Mouse (Mus musculus): ENCODE results near the gene Galnt9. TPM values are rescaled to one million over a fixed set of nuclear protein-coding genes. Genes with fewer than 3 reads are reported as not detected.

The Galnt9 gene
- polyA plus RNA-seq, 1 experiment: 1.3 TPM

DNA sequence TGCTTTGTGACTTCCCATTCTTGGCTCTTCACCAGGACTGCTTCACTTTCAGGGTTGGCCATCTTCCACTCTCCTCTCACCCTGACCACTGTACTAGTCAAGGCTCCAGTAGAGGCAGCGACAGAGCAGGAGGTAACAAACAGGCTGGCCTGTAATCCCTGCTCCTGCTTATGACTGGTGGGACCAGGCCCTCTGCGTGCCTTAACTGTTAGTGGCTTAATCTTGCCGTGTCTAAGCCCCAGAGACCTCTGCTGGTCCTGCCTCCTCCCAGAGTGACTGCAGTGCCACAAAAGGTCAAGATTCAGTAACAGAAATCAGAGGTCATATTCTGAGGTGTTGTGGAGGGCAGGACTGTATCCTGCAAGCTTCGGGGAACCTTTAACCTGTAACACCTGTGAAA, 13.1 kb upstream of the Galnt9 start:
- no peak overlapping the region for H3K4me3 ChIP-seq (ENCODE audit: extremely low read depth, insufficient read depth, insufficient read length)
- DNase-seq (ENCODE audit: low read depth in 1 of 2, low spot score in 2 of 2): no peak
- no peaks in the 10 kb centered on the region for H3K27me3 ChIP-seq (ENCODE audit: control insufficient read depth, insufficient read depth, low read length)
- TF ChIP-seq CTCF (IDR thresholded peaks at IDR 0.05; ENCODE audit: extremely low read depth, insufficient read depth, insufficient read length, insufficient replicate concordance) (no peak), POLR2A (IDR thresholded peaks at IDR 0.05; ENCODE audit: low read depth, low read length) (no peak)
- H3K36me3 ChIP-seq (ENCODE audit: control insufficient read depth, insufficient read depth, low read length): no peaks in the 10 kb centered on the region
- 78% methylated on average over 4 of the region's 4 CpGs for WGBS
- H3K27ac ChIP-seq (ENCODE audit: insufficient read depth, low read length): no peak overlapping the region
- no peaks in the 10 kb centered on the region for H3K4me1 ChIP-seq (ENCODE audit: control insufficient read depth, insufficient read depth, insufficient read length)

DNA sequence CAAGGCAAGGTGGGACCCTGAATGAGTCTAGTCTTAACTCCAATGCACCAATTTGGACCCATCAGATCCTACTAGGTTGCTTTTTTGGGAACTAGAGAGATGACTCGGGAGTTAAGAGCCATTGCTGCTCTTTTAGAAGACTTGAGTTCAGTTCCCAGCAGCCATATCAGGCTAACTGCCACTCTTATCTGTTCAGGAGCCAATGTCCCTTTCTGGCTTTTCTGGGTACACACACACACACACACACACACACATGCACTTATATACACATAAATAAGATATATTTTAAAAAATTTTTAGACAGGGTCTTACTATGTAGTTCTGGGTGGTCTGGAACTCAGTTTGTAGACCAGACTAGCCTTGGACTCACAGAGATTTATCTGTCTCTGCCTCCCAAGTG, 9.8 kb upstream of the Galnt9 start:
- Histone ChIP-seq H3K27ac (ENCODE audit: insufficient read depth, low read length) (no peak overlapping the region), H3K27me3 (ENCODE audit: control insufficient read depth, insufficient read depth, low read length) (no peaks in the 10 kb centered on the region), H3K4me1 (ENCODE audit: control insufficient read depth, insufficient read depth, insufficient read length) (no peaks in the 10 kb centered on the region), H3K4me3 (ENCODE audit: extremely low read depth, insufficient read depth, insufficient read length) (no peak overlapping the region), H3K36me3 (ENCODE audit: control insufficient read depth, insufficient read depth, low read length) (no peaks in the 10 kb centered on the region)
- WGBS: 67% methylated on average over 1 of the region's 1 CpGs
- DNase-seq (ENCODE audit: low read depth in 1 of 2, low spot score in 2 of 2): no peak
- TF ChIP-seq CTCF (IDR thresholded peaks at IDR 0.05; ENCODE audit: extremely low read depth, insufficient read depth, insufficient read length, insufficient replicate concordance) (no peak), POLR2A (IDR thresholded peaks at IDR 0.05; ENCODE audit: low read depth, low read length) (no peak)

DNA sequence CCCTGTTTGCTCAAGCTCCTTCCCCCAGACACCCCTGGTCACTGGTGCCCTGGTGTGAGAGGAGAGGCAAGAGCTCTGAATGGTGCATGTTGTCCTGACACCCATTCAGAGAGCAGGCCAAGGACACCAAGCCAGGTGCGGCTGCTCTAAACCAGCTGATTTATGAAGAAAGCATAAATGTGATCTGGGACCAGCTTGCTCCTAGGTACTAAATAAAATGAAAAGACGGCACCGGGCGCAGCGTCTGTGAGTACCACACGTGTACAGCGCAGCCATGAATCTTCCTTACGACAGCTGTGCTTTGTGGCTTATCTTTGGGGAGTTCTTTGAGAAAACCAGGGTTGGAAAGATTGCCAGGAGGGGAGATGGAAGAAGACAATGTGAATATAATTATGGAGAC, 8.2 kb upstream of the Galnt9 start:
- Histone ChIP-seq H3K27ac (ENCODE audit: insufficient read depth, low read length) (no peak overlapping the region), H3K27me3 (ENCODE audit: control insufficient read depth, insufficient read depth, low read length) (no peaks in the 10 kb centered on the region), H3K36me3 (ENCODE audit: control insufficient read depth, insufficient read depth, low read length) (no peaks in the 10 kb centered on the region), H3K4me1 (ENCODE audit: control insufficient read depth, insufficient read depth, insufficient read length) (no peaks in the 10 kb centered on the region), H3K4me3 (ENCODE audit: extremely low read depth, insufficient read depth, insufficient read length) (no peak overlapping the region)
- WGBS: 88% methylated on average over 8 of the region's 8 CpGs
- TF ChIP-seq CTCF (IDR thresholded peaks at IDR 0.05; ENCODE audit: extremely low read depth, insufficient read depth, insufficient read length, insufficient replicate concordance) (no peak), POLR2A (IDR thresholded peaks at IDR 0.05; ENCODE audit: low read depth, low read length) (no peak)
- DNase-seq (ENCODE audit: low read depth in 1 of 2, low spot score in 2 of 2): no peak

- Histone ChIP-seq H3K4me3 (ENCODE audit: extremely low read depth, insufficient read depth, insufficient read length) (no peak overlapping the region), H3K4me1 (ENCODE audit: control insufficient read depth, insufficient read depth, insufficient read length) (no peaks in the 10 kb centered on the region), H3K36me3 (ENCODE audit: control insufficient read depth, insufficient read depth, low read length) (no peaks in the 10 kb centered on the region), H3K27ac (ENCODE audit: insufficient read depth, low read length) (no peak overlapping the region), H3K27me3 (ENCODE audit: control insufficient read depth, insufficient read depth, low read length) (peaks cover 5% of the 10 kb centered on the region; the same call in 1 of the 2 replicates)
- no peak for DNase-seq (ENCODE audit: low read depth in 1 of 2, low spot score in 2 of 2)
- WGBS: 58% methylated on average over 2 of the region's 2 CpGs
- no peak for TF ChIP-seq POLR2A (IDR thresholded peaks at IDR 0.05; ENCODE audit: low read depth, low read length)
- TF ChIP-seq CTCF (IDR thresholded peaks at IDR 0.05; ENCODE audit: extremely low read depth, insufficient read depth, insufficient read length, insufficient replicate concordance): no peak
These were observed 3.2 kb upstream of the Galnt9 start for GRCm38 (mm10) chr5:110540947-110541346.

GRCm38 (mm10) chr5:110541456-110541855, 2.7 kb upstream of the Galnt9 start:
- no peaks in the 10 kb centered on the region for H3K36me3 ChIP-seq (ENCODE audit: control insufficient read depth, insufficient read depth, low read length)
- H3K27ac ChIP-seq (ENCODE audit: insufficient read depth, low read length): no peak overlapping the region
- no peak overlapping the region for H3K4me3 ChIP-seq (ENCODE audit: extremely low read depth, insufficient read depth, insufficient read length)
- H3K4me1 ChIP-seq (ENCODE audit: control insufficient read depth, insufficient read depth, insufficient read length): no peaks in the 10 kb centered on the region
- WGBS: 73% methylated on average over 6 of the region's 6 CpGs
- TF ChIP-seq CTCF (IDR thresholded peaks at IDR 0.05; ENCODE audit: extremely low read depth, insufficient read depth, insufficient read length, insufficient replicate concordance) (no peak), POLR2A (IDR thresholded peaks at IDR 0.05; ENCODE audit: low read depth, low read length) (no peak)
- H3K27me3 ChIP-seq (ENCODE audit: control insufficient read depth, insufficient read depth, low read length): peaks cover 5% of the 10 kb centered on the region; the same call in 1 of the 2 replicates
- DNase-seq (ENCODE audit: low read depth in 1 of 2, low spot score in 2 of 2): no peak

DNA sequence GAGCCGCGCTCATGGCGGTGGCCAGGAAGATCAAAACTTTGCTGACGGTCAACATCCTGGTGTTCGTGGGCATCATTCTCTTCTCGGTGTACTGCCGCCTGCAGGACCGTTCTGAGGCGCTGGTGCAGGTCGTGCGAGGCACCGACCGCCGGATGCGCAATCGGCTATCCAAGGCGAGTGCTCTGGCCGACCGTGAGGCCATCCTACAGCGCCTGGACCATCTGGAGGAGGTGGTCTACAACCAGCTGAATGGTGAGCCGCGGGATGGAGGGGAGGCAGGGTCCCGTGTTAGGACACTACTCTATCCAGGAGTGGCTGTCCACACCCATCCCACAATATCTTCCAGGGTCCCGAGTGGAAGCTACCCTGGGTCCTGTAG, 525 bp downstream of the Galnt9 start:
- TF ChIP-seq CTCF (IDR thresholded peaks at IDR 0.05; ENCODE audit: extremely low read depth, insufficient read depth, insufficient read length, insufficient replicate concordance) (no peak), POLR2A (IDR thresholded peaks at IDR 0.05; ENCODE audit: low read depth, low read length) (no peak)
- no peaks in the 10 kb centered on the region for H3K36me3 ChIP-seq (ENCODE audit: control insufficient read depth, insufficient read depth, low read length)
- no peak overlapping the region for H3K4me3 ChIP-seq (ENCODE audit: extremely low read depth, insufficient read depth, insufficient read length)
- H3K27ac ChIP-seq (ENCODE audit: insufficient read depth, low read length): no peak overlapping the region
- H3K4me1 ChIP-seq (ENCODE audit: control insufficient read depth, insufficient read depth, insufficient read length): no peaks in the 10 kb centered on the region
- no peak for DNase-seq (ENCODE audit: low read depth in 1 of 2, low spot score in 2 of 2)
- 8% methylated on average over 24 of the region's 24 CpGs for WGBS
- H3K27me3 ChIP-seq (ENCODE audit: control insufficient read depth, insufficient read depth, low read length): peaks cover 5% of the 10 kb centered on the region; the same call in 1 of the 2 replicates

DNA sequence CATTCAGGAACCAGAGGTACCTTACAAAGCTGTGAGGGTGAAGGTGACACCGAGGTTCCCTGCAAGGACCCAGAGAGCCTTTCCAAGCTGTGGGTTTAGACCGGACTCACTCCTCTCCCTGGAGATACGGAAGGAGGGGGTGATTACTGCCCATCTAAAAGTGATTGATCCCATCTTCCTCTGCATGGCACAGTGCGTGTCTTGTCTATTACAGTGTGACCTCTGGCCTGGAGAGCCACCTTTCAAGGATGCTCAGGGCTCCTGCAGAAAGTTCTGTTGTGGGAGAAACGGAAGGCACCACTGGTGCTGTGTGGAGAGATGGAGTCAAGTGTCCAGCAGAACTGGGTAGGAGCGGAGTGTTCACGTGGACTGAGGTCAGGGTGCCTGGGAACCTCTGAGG, 1.2 kb downstream of the Galnt9 start:
- TF ChIP-seq CTCF (IDR thresholded peaks at IDR 0.05; ENCODE audit: extremely low read depth, insufficient read depth, insufficient read length, insufficient replicate concordance) (no peak), POLR2A (IDR thresholded peaks at IDR 0.05; ENCODE audit: low read depth, low read length) (no peak)
- 73% methylated on average over 7 of the region's 7 CpGs for WGBS

More for the DNA sequence above, 1.2 kb downstream of the Galnt9 start:
- Histone ChIP-seq H3K27me3 (ENCODE audit: control insufficient read depth, insufficient read depth, low read length) (peaks cover 5% of the 10 kb centered on the region; the same call in 1 of the 2 replicates), H3K4me1 (ENCODE audit: control insufficient read depth, insufficient read depth, insufficient read length) (no peaks in the 10 kb centered on the region), H3K4me3 (ENCODE audit: extremely low read depth, insufficient read depth, insufficient read length) (no peak overlapping the region), H3K27ac (ENCODE audit: insufficient read depth, low read length) (no peak overlapping the region), H3K36me3 (ENCODE audit: control insufficient read depth, insufficient read depth, low read length) (no peaks in the 10 kb centered on the region)
- DNase-seq (ENCODE audit: low read depth in 1 of 2, low spot score in 2 of 2): no peak

All from spleen, adult 2 months (tissue).